Mouse (Mus musculus): ENCODE measurements around the gene Nacc2. TPM values are rescaled to one million over a fixed set of nuclear protein-coding genes. Genes with fewer than 3 reads are reported as not detected.

The Nacc2 gene
- 46.8 and 96.8 TPM in 2 replicates for polyA plus RNA-seq (2012; rRNA removed; ENCODE audit: low replicate concordance)

GRCm38 (mm10) chr2:26123079-26123648, at the start of gene Nacc2:
Gene Nacc2, minus strand, starts transcription at chr2:26123220.

GRCm38 (mm10) chr2:26021561-26022257, 101.3 kb downstream of the Nacc2 start, which contains the start of gene Ubac1:
Gene Ubac1, minus strand, starts transcription at chr2:26021747.

Other genes with a start within 250 kb of the Nacc2 start
- gene Camsap1, start 139.9 kb downstream of the Nacc2 start, polyA plus RNA-seq (2012; rRNA removed; ENCODE audit: low replicate concordance) = 5.8 and 9.7 TPM in 2 replicates
- gene Ubac1, start 101.5 kb downstream of the Nacc2 start, polyA plus RNA-seq (2012; rRNA removed; ENCODE audit: low replicate concordance) = 41.7 and 118 TPM in 2 replicates
- not detected in 2 replicates for gene Lhx3, start 85.1 kb upstream of the Nacc2 start, polyA plus RNA-seq (2012; rRNA removed; ENCODE audit: low replicate concordance)
- 11.7 and 13.9 TPM in 2 replicates for gene Qsox2, start 114.3 kb upstream of the Nacc2 start, polyA plus RNA-seq (2012; rRNA removed; ENCODE audit: low replicate concordance)
- 0.50 and 0.73 TPM in 2 replicates for gene Ccdc187, start 171.3 kb upstream of the Nacc2 start, polyA plus RNA-seq (2012; rRNA removed; ENCODE audit: low replicate concordance)
- 19.1 and 31.7 TPM in 2 replicates for gene Gpsm1, start 192.3 kb upstream of the Nacc2 start, polyA plus RNA-seq (2012; rRNA removed; ENCODE audit: low replicate concordance)
- 23.6 and 24.9 TPM in 2 replicates for gene Dnlz, start 228.9 kb upstream of the Nacc2 start, polyA plus RNA-seq (2012; rRNA removed; ENCODE audit: low replicate concordance)
- gene Card9, start 237.7 kb upstream of the Nacc2 start, polyA plus RNA-seq (2012; rRNA removed; ENCODE audit: low replicate concordance) = 6.2 and 11.1 TPM in 2 replicates